Mouse (Mus musculus): Measurements from ENCODE around the gene Igsf23.
A peak's percentile ranks its signal among the peaks of the same experiment; 100 is the strongest.
"Not testable (repeated sequence)": the region's sequence is repeated elsewhere in the genome, so short reads cannot be mapped to it uniquely, and the experiment has no call there.

Igsf23 gene

DNA sequence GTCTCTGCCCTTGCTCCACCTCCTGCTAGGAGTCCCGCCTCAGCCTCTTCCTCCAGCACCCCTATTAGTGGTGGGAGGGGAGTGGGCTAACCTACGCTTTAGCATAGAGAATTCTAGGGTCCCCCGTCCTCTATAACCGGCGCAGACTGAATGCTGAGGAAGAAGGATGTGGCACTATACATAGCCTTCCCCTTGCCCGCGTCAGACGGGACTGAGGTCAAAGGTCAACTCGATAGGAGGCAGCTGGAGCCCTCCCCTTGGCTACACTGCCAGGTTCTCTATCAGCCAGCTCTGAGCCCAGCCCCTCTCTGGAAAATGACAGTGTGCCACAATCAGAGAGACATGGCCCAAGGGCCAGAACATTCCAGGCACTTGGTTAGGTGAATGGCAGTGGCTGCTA, at the start of gene Igsf23:
Igsf23 (minus strand) TSS at position 168 of the 400 bp plus-strand sequence.
- peak; percentile 68 for DNase-seq (ENCODE audit: low spot score)

GRCm38 (mm10) chr7:19996721-19997120, 46.2 kb upstream of the Igsf23 start:
- not testable (repeated sequence) for DNase-seq (ENCODE audit: low spot score)

DNA sequence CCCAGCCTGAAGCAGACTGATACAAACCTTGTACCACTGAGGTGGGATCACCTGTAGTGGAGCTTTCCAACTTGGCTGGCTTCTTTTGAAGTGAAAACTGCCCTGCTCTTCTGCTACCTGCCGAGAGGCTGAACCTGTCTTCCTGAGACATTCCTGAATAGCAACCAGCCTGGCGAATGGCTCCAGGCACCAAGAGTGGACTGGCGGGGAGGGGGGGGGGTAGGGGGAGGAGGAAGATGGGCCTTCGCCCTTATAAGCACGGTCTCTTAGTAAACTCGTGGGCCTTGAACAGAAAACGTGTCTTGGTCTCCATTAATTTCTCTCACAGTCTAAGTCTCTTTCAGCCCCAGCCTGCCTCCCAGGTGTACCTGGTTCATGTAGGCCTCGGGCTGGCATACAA, 40.6 kb upstream of the Igsf23 start, which contains the start of gene Nlrp9b:
Nlrp9b (plus strand) TSS at position 301 of the 400 bp plus-strand sequence.
- DNase-seq (ENCODE audit: low spot score), result not testable (repeated sequence)

DNA sequence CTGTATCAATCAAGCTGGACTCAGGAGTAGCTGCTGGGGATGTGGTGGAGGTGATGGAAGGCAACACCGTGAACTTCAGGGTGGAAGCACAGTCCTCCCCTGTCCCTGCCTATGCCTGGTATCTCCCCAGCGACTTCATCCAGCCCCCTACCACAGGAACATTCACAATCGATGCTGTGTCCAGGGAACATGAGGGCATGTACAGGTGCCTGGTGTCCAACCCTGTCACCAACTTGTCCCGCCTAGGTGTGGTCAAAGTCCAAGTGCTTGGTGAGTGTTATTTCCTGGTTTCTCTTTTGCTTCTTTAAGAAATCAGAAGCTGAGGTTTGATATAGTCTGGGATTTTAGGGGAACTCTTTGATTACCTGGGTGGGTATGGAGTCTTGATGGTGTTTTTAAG, 21.0 kb upstream of the Igsf23 start:
- no peak for DNase-seq (ENCODE audit: low spot score)

GRCm38 (mm10) chr7:19970196-19970595, 19.6 kb upstream of the Igsf23 start:
- DNase-seq (ENCODE audit: low spot score), result no peak

DNA sequence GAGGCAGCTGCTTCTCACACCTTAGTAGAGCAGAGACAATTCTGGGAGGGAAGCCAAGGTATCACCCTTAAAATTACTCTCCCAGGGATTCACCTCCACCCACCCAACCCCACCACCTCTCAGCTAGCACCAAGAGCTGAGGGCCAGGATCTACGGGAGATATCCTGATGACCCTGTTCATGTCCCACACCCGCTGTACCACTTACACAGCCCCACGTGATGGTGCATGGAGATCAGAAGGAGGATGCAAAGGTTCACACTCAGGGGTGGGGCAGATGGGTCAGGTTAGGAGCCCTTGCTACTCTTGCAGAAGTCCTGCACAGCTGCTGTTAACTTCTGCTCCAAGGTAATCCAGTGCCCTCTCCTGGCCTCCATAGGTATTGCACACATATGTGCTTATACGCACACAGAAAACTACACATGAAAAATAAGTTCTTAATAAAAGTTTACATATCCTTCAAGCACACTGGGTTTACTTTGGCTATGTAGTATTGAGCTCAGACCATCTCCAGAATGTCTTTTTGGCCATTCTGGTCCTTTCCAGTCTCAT, 19.1 kb upstream of the Igsf23 start:
- no peak for DNase-seq (ENCODE audit: low spot score)

DNA sequence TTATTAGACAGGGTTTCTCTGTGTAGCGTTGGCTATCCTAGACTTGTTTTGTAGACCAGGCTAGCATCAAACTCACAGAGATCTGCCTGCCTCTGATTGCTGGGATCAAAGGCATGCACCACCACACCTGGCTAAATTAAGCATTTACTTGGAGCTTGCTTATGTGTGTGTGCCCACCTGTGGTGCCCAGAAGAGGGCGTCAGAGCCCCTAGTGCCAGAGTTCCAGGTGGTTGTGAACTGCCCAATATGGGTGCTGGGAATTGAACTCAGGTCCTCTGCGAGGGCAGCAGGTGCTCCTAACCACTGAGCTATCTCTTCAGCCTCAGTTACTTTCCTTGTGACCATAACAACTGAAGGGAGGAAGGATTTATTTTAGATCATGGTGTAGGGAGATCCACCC, 18.6 kb upstream of the Igsf23 start:
- no peak for DNase-seq (ENCODE audit: low spot score)

- DNase-seq (ENCODE audit: low spot score), result no peak
Measured at GRCm38 (mm10) chr7:19964985-19965579, 14.5 kb upstream of the Igsf23 start, which contains the start of gene Ceacam20. Gene Ceacam20 (plus strand): TSS chr7:19965412.

GRCm38 (mm10) chr7:19962423-19962822, 11.9 kb upstream of the Igsf23 start:
- no peak for DNase-seq (ENCODE audit: low spot score)

DNA sequence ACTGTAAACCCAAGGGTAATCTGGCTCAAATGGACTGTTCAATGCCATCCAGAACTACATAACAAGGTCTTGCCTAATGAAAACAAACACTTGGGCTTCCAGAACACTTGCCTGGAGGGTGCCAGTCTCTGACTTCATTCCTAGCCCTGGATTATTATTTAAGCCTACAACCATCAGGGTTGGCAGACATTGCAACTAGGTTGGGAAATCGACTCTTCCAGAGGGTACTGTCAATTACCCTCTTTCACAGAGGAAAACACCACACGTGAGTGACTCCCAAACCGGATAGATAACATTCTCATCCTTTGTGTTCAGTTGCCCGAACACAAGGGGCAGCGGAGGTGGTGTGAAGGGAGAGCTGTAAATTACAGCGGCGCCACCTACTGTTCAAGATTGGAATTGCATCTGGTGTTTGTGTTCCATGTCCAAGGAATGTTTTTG, 5.8 kb upstream of the Igsf23 start:
- peak; percentile 58 for DNase-seq (ENCODE audit: low spot score)

DNA sequence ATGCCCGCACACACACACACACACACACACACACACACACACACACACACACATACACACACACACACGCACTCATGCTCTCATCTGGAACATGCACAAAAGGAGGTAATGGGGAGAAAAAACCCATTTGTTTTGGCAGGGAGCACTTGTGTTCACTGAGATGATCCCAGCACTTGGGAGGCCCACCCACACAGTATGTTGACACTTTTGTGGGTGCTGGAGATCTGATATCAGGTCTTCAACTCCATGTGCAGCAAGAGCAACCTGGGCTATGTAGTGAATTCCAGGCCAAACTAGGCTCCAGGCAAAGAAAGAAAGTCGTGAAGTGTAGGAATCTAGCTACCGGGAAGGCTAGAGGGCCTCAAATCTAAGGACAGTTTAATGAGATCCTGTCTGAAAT, 5.3 kb upstream of the Igsf23 start:
- DNase-seq (ENCODE audit: low spot score), result no peak

DNA sequence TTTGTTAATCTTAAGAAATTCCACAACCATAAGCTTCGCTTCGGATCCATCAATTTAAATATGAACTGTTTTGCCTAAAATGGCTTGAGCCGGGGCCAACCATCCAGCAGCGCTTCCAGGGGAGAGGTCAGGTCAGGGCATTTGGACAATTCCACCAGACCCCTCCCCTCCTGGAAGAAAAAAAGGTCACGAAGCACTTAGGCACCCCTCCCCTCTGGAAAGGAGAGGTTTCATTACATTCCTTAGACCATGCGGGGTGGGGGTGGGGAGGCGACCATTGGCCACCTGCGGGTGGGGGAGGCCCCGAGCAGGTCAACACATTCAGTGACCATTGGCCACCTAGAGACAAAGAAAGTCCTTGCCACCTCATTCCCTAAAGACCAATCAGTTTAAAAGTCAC, 2.5 kb upstream of the Igsf23 start:
- peak; percentile 86 for DNase-seq (ENCODE audit: low spot score)

DNA sequence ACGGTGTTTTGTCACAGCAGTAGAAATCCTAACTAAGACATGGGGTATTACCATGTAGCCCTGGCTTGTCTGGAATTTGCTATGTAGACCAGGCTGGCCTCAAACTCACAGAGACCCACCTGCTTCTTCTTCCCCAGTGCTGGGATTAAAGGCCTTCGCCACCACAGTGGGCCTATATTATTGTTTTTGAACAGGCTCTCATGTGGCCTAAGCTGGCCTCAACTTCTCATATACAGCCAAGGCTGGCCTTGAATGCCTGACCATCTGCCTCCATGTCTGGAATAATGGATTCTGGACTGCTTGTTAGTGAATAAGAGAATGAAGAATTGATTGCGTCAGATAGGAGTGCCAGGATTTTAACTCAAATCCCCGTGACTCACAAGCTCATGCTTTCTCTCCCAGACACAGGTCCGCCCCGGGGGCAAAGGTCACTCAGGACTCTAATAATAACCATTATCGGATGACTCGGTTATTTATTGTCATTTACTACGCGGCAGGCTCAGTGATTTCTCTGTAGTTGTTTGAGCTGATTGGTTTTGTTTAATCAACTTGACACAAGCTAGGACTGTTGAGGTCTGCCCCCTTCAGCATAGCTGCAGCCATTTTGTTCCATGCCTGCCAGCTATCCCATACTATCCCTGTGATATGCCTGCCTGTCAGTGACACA, 1.9 kb upstream of the Igsf23 start:
- peak; percentile 84 for DNase-seq (ENCODE audit: low spot score)

GRCm38 (mm10) chr7:19949996-19950395, 560 bp downstream of the Igsf23 start:
- no peak for DNase-seq (ENCODE audit: low spot score)

GRCm38 (mm10) chr7:19948956-19949355, 1.6 kb downstream of the Igsf23 start:
- DNase-seq (ENCODE audit: low spot score), result no peak

GRCm38 (mm10) chr7:19945821-19946515, 4.6 kb downstream of the Igsf23 start:
- no peak for DNase-seq (ENCODE audit: low spot score)

GRCm38 (mm10) chr7:19945201-19945600, 5.4 kb downstream of the Igsf23 start:
- DNase-seq (ENCODE audit: low spot score), result no peak

DNA sequence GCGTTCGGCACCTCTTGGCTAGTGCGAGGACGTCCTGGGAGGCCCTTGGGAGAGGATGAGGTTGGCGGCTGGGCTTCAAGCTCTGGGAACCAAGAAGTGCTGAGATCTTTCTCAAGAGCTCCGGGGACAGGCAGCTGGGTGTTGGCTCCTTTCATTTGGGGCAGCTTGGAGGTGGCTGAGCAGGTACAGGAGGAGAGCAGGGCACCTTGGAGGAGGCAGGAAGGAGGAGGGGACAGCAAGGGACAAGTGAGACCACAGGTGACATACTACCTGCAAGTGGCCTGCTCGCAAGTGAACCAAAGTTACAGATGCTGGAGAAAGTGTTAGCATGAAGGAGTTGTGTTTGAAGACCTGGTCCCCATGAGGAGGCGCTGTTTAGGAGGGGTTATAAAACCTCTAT, 5.8 kb downstream of the Igsf23 start:
- DNase-seq (ENCODE audit: low spot score), result no peak

GRCm38 (mm10) chr7:19940256-19940655, 10.3 kb downstream of the Igsf23 start:
- DNase-seq (ENCODE audit: low spot score), result no peak

DNA sequence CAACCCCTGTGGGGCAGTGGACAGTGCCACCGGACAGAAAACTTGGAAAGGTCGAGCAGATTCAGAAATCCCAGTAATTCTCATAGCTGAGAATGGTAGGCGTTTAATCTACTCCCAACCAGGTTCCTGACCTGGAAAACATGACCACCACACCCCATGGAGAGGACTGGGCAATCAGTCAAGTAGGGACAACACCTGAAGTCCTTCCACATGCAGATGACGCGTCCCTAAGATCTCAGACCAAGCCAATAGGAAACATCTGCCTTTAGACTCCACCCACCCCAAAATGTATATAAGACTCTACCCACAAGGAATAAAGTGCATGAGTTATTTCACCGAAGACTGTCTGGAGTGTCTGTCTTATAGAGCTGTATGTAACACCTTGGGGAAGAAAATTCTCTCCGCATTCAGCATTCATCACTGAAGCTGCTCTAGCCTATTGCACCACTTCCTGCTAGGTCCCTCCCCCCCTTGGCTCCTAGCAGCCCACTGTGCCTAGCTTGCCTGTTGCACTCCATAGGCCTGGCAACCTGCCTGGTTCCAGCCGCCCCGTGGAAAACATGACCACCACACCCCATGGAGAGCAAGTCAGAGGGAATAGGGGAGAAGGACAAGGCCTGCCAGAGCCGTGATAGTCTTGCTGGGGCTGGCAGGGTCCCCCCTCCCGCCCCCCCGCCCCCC, 10.9 kb downstream of the Igsf23 start:
- DNase-seq (ENCODE audit: low spot score), result no peak

DNA sequence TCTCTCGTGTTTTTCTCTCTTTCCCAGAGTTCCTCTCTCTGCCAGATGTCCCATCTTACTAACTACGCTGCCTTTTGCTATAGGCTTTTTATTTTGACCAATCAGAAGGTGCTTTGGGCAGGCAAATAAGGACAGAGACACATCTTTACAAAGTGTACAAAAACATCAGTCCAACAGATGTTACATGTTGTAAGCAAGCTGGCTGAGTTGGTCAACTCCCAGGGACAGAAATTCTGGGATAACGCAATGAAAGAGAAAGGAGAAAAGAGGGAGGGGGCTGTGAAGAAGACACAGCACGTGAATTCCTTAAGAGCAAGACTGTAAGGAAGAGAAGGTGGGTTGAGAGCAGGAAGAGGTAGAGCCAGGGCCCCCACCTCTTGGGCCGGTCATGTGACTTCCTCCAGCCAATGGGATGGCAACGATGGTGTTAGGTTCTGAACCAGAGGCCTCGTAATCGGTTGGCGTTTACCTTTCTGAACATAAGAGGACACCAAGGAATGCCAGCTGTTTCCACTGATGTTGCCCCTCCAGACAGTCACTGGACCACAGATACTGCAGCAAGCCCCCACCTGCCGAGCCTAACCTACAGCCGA, 13.2 kb downstream of the Igsf23 start:
- DNase-seq (ENCODE audit: low spot score), result no peak

- no peak for DNase-seq (ENCODE audit: low spot score)
Measured at GRCm38 (mm10) chr7:19935961-19936360, 14.6 kb downstream of the Igsf23 start.

All from yolk sac, embryonic 10.5 days (tissue).